Mouse (Mus musculus) limb, embryonic 11.5 days (tissue): ENCODE results near the gene Med8. TPM values are rescaled to one million over a fixed set of nuclear protein-coding genes. Genes with fewer than 3 reads are reported as not detected.

Experiments used
- ATAC-seq: fragments of 200-750 bp; cut with Nextera tagmentation; 2 replicates; pipeline ENCODE4 v1.8.0; 2017; ENCODE audit warnings: low read depth; ENCODE audit not compliant: insufficient number of reproducible peaks, low FRiP score, low TSS enrichment
- DNase-seq: peaks from one replicate; pipeline ENCODE4 v3.0.0-alpha.2; 2015; ENCODE audit warnings: low spot score
- H3K27ac ChIP-seq: fragments of 300-500 bp; sonication (generic); replicated peaks from 2 replicates; pipeline ENCODE4 v1.5.1; 2014; ENCODE audit warnings: low read depth, mild to moderate bottlenecking, low read length
- H3K27me3 ChIP-seq: fragments of 300-500 bp; sonication (generic); 2 replicates; pipeline ENCODE4 v1.6.1; 2014; ENCODE audit warnings: mild to moderate bottlenecking, low read length, mixed read lengths; ENCODE audit not compliant: control insufficient read depth, insufficient read depth
- H3K36me3 ChIP-seq: fragments of 300-500 bp; sonication (generic); 2 replicates; pipeline ENCODE4 v1.6.1; 2014; ENCODE audit warnings: mild to moderate bottlenecking, low read length, moderate library complexity, mixed read lengths; ENCODE audit not compliant: control insufficient read depth, insufficient read depth
- H3K4me1 ChIP-seq: fragments of 300-500 bp; sonication (generic); 2 replicates; pipeline ENCODE4 v1.6.1; 2014; ENCODE audit warnings: low read length, mixed read lengths; ENCODE audit not compliant: control insufficient read depth, insufficient read depth
- H3K4me2 ChIP-seq: fragments of 300-500 bp; sonication (generic); 2 replicates; pipeline ENCODE4 v1.6.1; 2014; ENCODE audit warnings: low read depth, mild to moderate bottlenecking, moderate library complexity; ENCODE audit not compliant: severe bottlenecking
- H3K4me3 ChIP-seq: fragments of 300-500 bp; sonication (generic); 2 replicates; pipeline ENCODE4 v1.5.1; 2014; ENCODE audit warnings: low read depth, low read length
- H3K9ac ChIP-seq: fragments of 300-500 bp; sonication (generic); 2 replicates; pipeline ENCODE4 v1.6.1; 2014; ENCODE audit warnings: mild to moderate bottlenecking, low read length
- H3K9me3 ChIP-seq: fragments of 300-500 bp; sonication (generic); 2 replicates; pipeline ENCODE4 v1.6.1; 2016; ENCODE audit warnings: low read length; ENCODE audit not compliant: control insufficient read depth
- WGBS: fragments of 180-500 bp; shearing (Covaris S2); extraction: QIAGEN DNeasy Blood & Tissue Kit; methylation state at CpG from one replicate; pipeline ENCODE4 v1.1.7; 2014; 5-methylcytosine and 5-hydroxymethylcytosine counted together
- polyA plus RNA-seq: library from polyadenylated mRNA; unstranded; fragments of >200 nt; fragmentation: Nextera tagmentation; extraction: Ambion mirVana; gene quantifications from 2 replicates; pipeline ENCODE4 v1.2.1, GENCODE M21; 2014

Med8 gene
- polyA plus RNA-seq, 1 experiment from 2014 or later: 130 TPM

- H3K36me3 ChIP-seq: peaks cover 4% of the 10 kb centered on the region; the same call in 1 of the 2 replicates
- WGBS: 91% methylated on average over 3 of the region's 3 CpGs
Measured at GRCm38 (mm10) chr4:118421384-118421783, 12.2 kb downstream of the Med8 start.

GRCm38 (mm10) chr4:118424541-118425160 lies 15.5 kb downstream of the Med8 start:
- DNase-seq (no peak), ATAC-seq (no peak)
- Histone ChIP-seq H3K27me3 (no peaks in the 10 kb centered on the region), H3K36me3 (no peaks in the 10 kb centered on the region), H3K9ac (no peak overlapping the region), H3K27ac (no peak overlapping the region), H3K4me3 (no peak overlapping the region), H3K9me3 (no peaks in the 10 kb centered on the region), H3K4me2 (no peak overlapping the region), H3K4me1 (peaks cover 15% of the 10 kb centered on the region)
- 90% methylated on average over 4 of the region's 4 CpGs for WGBS

More at GRCm38 (mm10) chr4:118421384-118421783, 12.2 kb downstream of the Med8 start:
- ATAC-seq (no peak), DNase-seq (no peak)
- Histone ChIP-seq H3K4me2 (no peak overlapping the region), H3K4me1 (no peaks in the 10 kb centered on the region), H3K27ac (no peak overlapping the region), H3K9ac (no peak overlapping the region), H3K4me3 (no peak overlapping the region), H3K27me3 (no peaks in the 10 kb centered on the region), H3K9me3 (no peaks in the 10 kb centered on the region)

- Histone ChIP-seq H3K4me3 (no peak overlapping the region), H3K9ac (no peak overlapping the region), H3K27me3 (no peaks in the 10 kb centered on the region), H3K27ac (no peak overlapping the region), H3K9me3 (no peaks in the 10 kb centered on the region), H3K36me3 (0 out of 2 replicates have a peak, but pooled peaks cover 2% of the 10 kb centered on the region), H3K4me2 (no peak overlapping the region), H3K4me1 (peaks cover 15% of the 10 kb centered on the region)
- no peak for ATAC-seq
- WGBS: 85% methylated on average over 1 of the region's 1 CpGs
- no peak for DNase-seq
Measured at GRCm38 (mm10) chr4:118425374-118425773, 16.2 kb downstream of the Med8 start.

GRCm38 (mm10) chr4:118427415-118427767 lies 18.3 kb downstream of the Med8 start:
- Histone ChIP-seq H3K9ac (peak overlapping the region; percentile 62), H3K4me3 (peak overlapping the region; percentile 44), H3K9me3 (no peaks in the 10 kb centered on the region), H3K27ac (0 out of 2 replicates have a peak overlapping the region, but pooled peaks have one; percentile 2), H3K27me3 (no peaks in the 10 kb centered on the region), H3K36me3 (peaks cover 12% of the 10 kb centered on the region), H3K4me2 (peak overlapping the region; percentile 54), H3K4me1 (peaks cover 15% of the 10 kb centered on the region)
- DNase-seq (no peak), ATAC-seq (no peak; the same call in 1 of the 2 replicates)
- 3% methylated on average over 5 of the region's 5 CpGs for WGBS

GRCm38 (mm10) chr4:118427768-118428451 lies 18.8 kb downstream of the Med8 start, which contains the start of gene Elovl1:
Gene Elovl1, plus strand, starts transcription at chr4:118428093.
- Histone ChIP-seq H3K4me3 (peak within 1 kb of the TSS; percentile 44), H3K36me3 (peaks cover 13% of the 10 kb centered on the region), H3K9ac (peak within 1 kb of the TSS; percentile 62), H3K4me2 (peak within 1 kb of the TSS; percentile 54), H3K27ac (peak within 1 kb of the TSS; percentile 2; the same call in 1 of the 2 replicates), H3K4me1 (peaks cover 15% of the 10 kb centered on the region), H3K9me3 (no peaks in the 10 kb centered on the region), H3K27me3 (no peaks in the 10 kb centered on the region)
- peak; percentile 89 for DNase-seq
- peak; percentile 94 for ATAC-seq
- 0% methylated on average over 25 of the region's 31 CpGs for WGBS

- 45% methylated on average over 15 of the region's 15 CpGs for WGBS
- H3K27ac ChIP-seq: no peak overlapping the region
- H3K27me3 ChIP-seq: no peaks in the 10 kb centered on the region
- peak overlapping the region; percentile 54 for H3K4me2 ChIP-seq
- peaks cover 18% of the 10 kb centered on the region for H3K36me3 ChIP-seq
- H3K9me3 ChIP-seq: no peaks in the 10 kb centered on the region
- peak overlapping the region; percentile 38; the same call in 1 of the 2 replicates for H3K9ac ChIP-seq
- peak; percentile 6; the same call in 1 of the 2 replicates for ATAC-seq
- H3K4me1 ChIP-seq: peaks cover 15% of the 10 kb centered on the region
- peak; percentile 23 for DNase-seq
- peak overlapping the region; percentile 44 for H3K4me3 ChIP-seq
Measured at GRCm38 (mm10) chr4:118428531-118429214, 19.5 kb downstream of the Med8 start.

GRCm38 (mm10) chr4:118429215-118429895 lies 20.2 kb downstream of the Med8 start:
- no peaks in the 10 kb centered on the region for H3K9me3 ChIP-seq
- H3K36me3 ChIP-seq: peaks cover 18% of the 10 kb centered on the region
- no peak overlapping the region; the same call in 1 of the 2 replicates for H3K9ac ChIP-seq
- peaks cover 15% of the 10 kb centered on the region for H3K4me1 ChIP-seq
- no peak for DNase-seq
- no peak overlapping the region for H3K27ac ChIP-seq
- 52% methylated on average over 7 of the region's 7 CpGs for WGBS
- H3K4me2 ChIP-seq: peak overlapping the region; percentile 54; the same call in 1 of the 2 replicates
- H3K27me3 ChIP-seq: no peaks in the 10 kb centered on the region
- H3K4me3 ChIP-seq: peak overlapping the region; percentile 44; the same call in 1 of the 2 replicates
- no peak for ATAC-seq

- Histone ChIP-seq H3K4me3 (no peak overlapping the region), H3K36me3 (peaks cover 21% of the 10 kb centered on the region), H3K4me2 (no peak overlapping the region), H3K27ac (no peak overlapping the region), H3K9ac (no peak overlapping the region), H3K4me1 (peaks cover 29% of the 10 kb centered on the region), H3K9me3 (no peaks in the 10 kb centered on the region), H3K27me3 (no peaks in the 10 kb centered on the region)
- 57% methylated on average over 8 of the region's 8 CpGs for whole genome bisulfite sequencing
- no peak for DNase-seq
- no peak for ATAC-seq
Measured at GRCm38 (mm10) chr4:118432332-118432731, 23.2 kb downstream of the Med8 start.
